Mouse (Mus musculus): Measurements from ENCODE around the gene Per3. TPM values are rescaled to one million over a fixed set of nuclear protein-coding genes. Genes with fewer than 3 reads are reported as not detected.

Per3 gene
- polyA plus RNA-seq, 1 experiment: not detected

DNA sequence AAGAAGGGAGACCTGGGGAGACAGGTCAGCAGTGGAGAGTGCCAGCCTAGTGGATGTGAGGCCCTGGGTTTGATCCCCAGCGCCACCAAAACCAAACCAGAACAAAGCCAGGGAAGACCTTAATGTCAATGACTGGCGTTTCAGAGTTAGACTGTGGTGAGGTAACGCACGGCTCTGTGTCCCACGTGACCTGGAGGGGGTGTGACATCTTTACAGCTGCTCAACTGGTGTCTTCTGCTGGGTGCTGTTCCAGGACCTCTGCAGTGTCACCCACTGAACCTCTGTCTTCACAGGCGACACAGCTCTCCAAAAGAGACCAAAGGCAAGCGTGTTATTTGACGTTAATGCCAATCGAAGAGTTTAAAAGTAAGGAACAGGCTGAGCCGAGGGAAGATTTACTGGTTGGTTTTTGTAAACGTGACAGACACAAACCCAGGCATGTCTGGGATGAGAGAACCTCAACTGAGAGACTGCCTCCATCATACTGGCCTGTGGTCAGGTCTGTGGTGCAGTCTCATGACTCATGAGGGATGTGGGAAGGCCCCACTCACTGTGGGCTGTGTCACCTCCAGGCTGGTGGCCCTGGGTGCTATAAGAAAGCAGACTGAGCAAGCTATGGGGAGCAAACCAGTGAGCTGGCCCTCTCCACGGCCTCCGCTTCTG is 38.7 kb downstream of the Per3 start:
- Histone ChIP-seq H3K4me3 (ENCODE audit: insufficient read depth, low read depth, low read length) (no peak overlapping the region), H3K27ac (ENCODE audit: insufficient read depth, low read depth, low read length) (no peak overlapping the region), H3K4me1 (ENCODE audit: control insufficient read depth, insufficient read depth, low read length) (no peaks in the 10 kb centered on the region)
- TF ChIP-seq CTCF (IDR thresholded peaks at IDR 0.05; ENCODE audit: insufficient read depth, low read depth, low read length) (no peak), POLR2A (IDR thresholded peaks at IDR 0.05; ENCODE audit: insufficient read depth, low read depth, low read length) (no peak)
- WGBS: 95% methylated on average over 13 of the region's 13 CpGs

- 63% methylated on average over 13 of the region's 13 CpGs for WGBS
- H3K27ac ChIP-seq (ENCODE audit: insufficient read depth, low read depth, low read length): no peak overlapping the region
- TF ChIP-seq CTCF (IDR thresholded peaks at IDR 0.05; ENCODE audit: insufficient read depth, low read depth, low read length): no peak
- TF ChIP-seq POLR2A (IDR thresholded peaks at IDR 0.05; ENCODE audit: insufficient read depth, low read depth, low read length): no peak
- peaks cover 15% of the 10 kb centered on the region for H3K4me1 ChIP-seq (ENCODE audit: control insufficient read depth, insufficient read depth, low read length)
- H3K4me3 ChIP-seq (ENCODE audit: insufficient read depth, low read depth, low read length): no peak overlapping the region
Observed at GRCm38 (mm10) chr4:151001397-151001796, 43.1 kb downstream of the Per3 start.

DNA sequence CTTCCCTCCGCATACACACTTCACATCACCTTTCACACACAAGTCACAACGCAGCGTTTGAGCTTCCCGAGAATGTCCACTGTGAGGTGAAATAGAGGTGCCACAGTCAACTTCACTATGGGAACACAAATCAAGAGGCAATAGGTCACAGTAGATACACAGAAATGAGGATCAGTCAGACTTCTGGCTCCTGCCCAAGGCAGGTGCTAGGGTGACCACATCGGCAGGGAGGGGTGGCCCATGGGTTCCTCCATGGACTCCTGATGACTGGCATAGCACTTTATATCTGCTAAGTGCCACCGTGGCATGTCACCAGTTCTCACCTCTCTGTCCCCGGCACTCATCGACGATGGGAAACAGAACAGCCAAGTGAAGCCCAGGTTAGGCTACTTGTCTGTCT is 45.8 kb downstream of the Per3 start:
- TF ChIP-seq POLR2A (IDR thresholded peaks at IDR 0.05; ENCODE audit: insufficient read depth, low read depth, low read length) (no peak), CTCF (IDR thresholded peaks at IDR 0.05; ENCODE audit: insufficient read depth, low read depth, low read length) (no peak)
- 95% methylated on average over 9 of the region's 9 CpGs for WGBS
- peaks cover 15% of the 10 kb centered on the region for H3K4me1 ChIP-seq (ENCODE audit: control insufficient read depth, insufficient read depth, low read length)
- no peak overlapping the region for H3K4me3 ChIP-seq (ENCODE audit: insufficient read depth, low read depth, low read length)
- H3K27ac ChIP-seq (ENCODE audit: insufficient read depth, low read depth, low read length): no peak overlapping the region

GRCm38 (mm10) chr4:150996797-150997196 is 47.7 kb downstream of the Per3 start, which contains the start of gene Uts2:
TSS of gene Uts2 (plus strand) at chr4:150997097.
- H3K27ac ChIP-seq (ENCODE audit: insufficient read depth, low read depth, low read length): no peak within 1 kb of the TSS
- no peak for TF ChIP-seq POLR2A (IDR thresholded peaks at IDR 0.05; ENCODE audit: insufficient read depth, low read depth, low read length)
- TF ChIP-seq CTCF (IDR thresholded peaks at IDR 0.05; ENCODE audit: insufficient read depth, low read depth, low read length): no peak
- peaks cover 15% of the 10 kb centered on the region for H3K4me1 ChIP-seq (ENCODE audit: control insufficient read depth, insufficient read depth, low read length)
- H3K4me3 ChIP-seq (ENCODE audit: insufficient read depth, low read depth, low read length): no peak within 1 kb of the TSS
- WGBS: 93% methylated on average over 7 of the region's 7 CpGs

DNA sequence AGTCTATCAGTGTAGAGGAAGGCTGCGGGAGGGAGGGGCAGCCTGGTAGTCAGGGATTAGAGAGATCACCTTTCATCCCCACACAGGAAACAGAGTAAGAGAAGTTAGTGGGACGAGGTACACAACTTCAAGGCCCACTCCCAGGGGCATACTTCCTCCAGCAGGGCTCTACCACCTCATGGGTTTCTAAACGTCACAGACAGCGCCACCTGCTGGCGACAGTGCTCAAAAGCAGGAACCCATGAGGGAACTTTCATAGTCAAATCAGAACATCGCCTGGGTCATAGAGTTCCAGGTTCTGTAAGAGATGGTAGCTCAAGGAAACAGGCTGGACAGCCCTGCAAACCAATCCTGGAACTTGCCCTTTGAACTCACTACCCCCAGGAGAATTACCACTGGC is 54.3 kb downstream of the Per3 start:
- H3K4me1 ChIP-seq (ENCODE audit: control insufficient read depth, insufficient read depth, low read length): no peaks in the 10 kb centered on the region
- H3K27ac ChIP-seq (ENCODE audit: insufficient read depth, low read depth, low read length): no peak overlapping the region
- TF ChIP-seq CTCF (IDR thresholded peaks at IDR 0.05; ENCODE audit: insufficient read depth, low read depth, low read length): no peak
- TF ChIP-seq POLR2A (IDR thresholded peaks at IDR 0.05; ENCODE audit: insufficient read depth, low read depth, low read length): no peak
- H3K4me3 ChIP-seq (ENCODE audit: insufficient read depth, low read depth, low read length): no peak overlapping the region
- 48% methylated on average over 6 of the region's 6 CpGs for WGBS

GRCm38 (mm10) chr4:150980153-150980552 is 64.3 kb downstream of the Per3 start:
- Histone ChIP-seq H3K27ac (ENCODE audit: insufficient read depth, low read depth, low read length) (no peak overlapping the region), H3K4me1 (ENCODE audit: control insufficient read depth, insufficient read depth, low read length) (no peaks in the 10 kb centered on the region), H3K4me3 (ENCODE audit: insufficient read depth, low read depth, low read length) (no peak overlapping the region)
- WGBS: 79% methylated on average over 5 of the region's 5 CpGs
- TF ChIP-seq CTCF (IDR thresholded peaks at IDR 0.05; ENCODE audit: insufficient read depth, low read depth, low read length): no peak
- no peak for TF ChIP-seq POLR2A (IDR thresholded peaks at IDR 0.05; ENCODE audit: insufficient read depth, low read depth, low read length)

DNA sequence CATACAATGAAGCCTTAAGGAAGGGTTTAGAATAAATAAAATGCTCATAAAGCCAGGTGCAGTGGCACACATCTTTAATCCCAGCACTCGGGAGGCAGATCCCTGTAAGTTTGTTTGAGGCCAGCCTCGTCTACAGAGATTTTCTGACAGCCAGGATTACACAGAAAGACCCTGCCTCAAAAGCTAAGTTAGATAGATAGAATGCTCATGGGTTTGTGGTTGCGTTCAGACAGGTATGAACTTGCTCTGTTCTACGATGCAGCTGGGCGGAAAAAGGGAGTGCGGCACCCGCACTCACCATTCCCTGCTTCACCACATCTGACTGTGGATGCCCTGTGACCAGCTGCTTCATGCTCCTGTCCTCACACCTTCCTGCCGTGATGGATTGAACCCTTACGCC is 65.0 kb downstream of the Per3 start:
- TF ChIP-seq CTCF (IDR thresholded peaks at IDR 0.05; ENCODE audit: insufficient read depth, low read depth, low read length) (no peak), POLR2A (IDR thresholded peaks at IDR 0.05; ENCODE audit: insufficient read depth, low read depth, low read length) (no peak)
- Histone ChIP-seq H3K27ac (ENCODE audit: insufficient read depth, low read depth, low read length) (no peak overlapping the region), H3K4me3 (ENCODE audit: insufficient read depth, low read depth, low read length) (no peak overlapping the region), H3K4me1 (ENCODE audit: control insufficient read depth, insufficient read depth, low read length) (no peaks in the 10 kb centered on the region)
- 88% methylated on average over 9 of the region's 9 CpGs for WGBS

GRCm38 (mm10) chr4:150978156-150978910 is 66.1 kb downstream of the Per3 start:
- no peak overlapping the region for H3K27ac ChIP-seq (ENCODE audit: insufficient read depth, low read depth, low read length)
- H3K4me1 ChIP-seq (ENCODE audit: control insufficient read depth, insufficient read depth, low read length): peaks cover 2% of the 10 kb centered on the region
- H3K4me3 ChIP-seq (ENCODE audit: insufficient read depth, low read depth, low read length): no peak overlapping the region
- 74% methylated on average over 21 of the region's 21 CpGs for WGBS
- TF ChIP-seq POLR2A (IDR thresholded peaks at IDR 0.05; ENCODE audit: insufficient read depth, low read depth, low read length): no peak
- TF ChIP-seq CTCF (IDR thresholded peaks at IDR 0.05; ENCODE audit: insufficient read depth, low read depth, low read length): no peak

GRCm38 (mm10) chr4:150975145-150975544 is 69.3 kb downstream of the Per3 start:
- Histone ChIP-seq H3K27ac (ENCODE audit: insufficient read depth, low read depth, low read length) (no peak overlapping the region), H3K4me1 (ENCODE audit: control insufficient read depth, insufficient read depth, low read length) (peaks cover 4% of the 10 kb centered on the region), H3K4me3 (ENCODE audit: insufficient read depth, low read depth, low read length) (no peak overlapping the region)
- WGBS: 11% methylated on average over 1 of the region's 1 CpGs
- TF ChIP-seq CTCF (IDR thresholded peaks at IDR 0.05; ENCODE audit: insufficient read depth, low read depth, low read length): no peak
- no peak for TF ChIP-seq POLR2A (IDR thresholded peaks at IDR 0.05; ENCODE audit: insufficient read depth, low read depth, low read length)

Data from olfactory bulb, adult 2 months (tissue).